Mouse (Mus musculus): ENCODE data around the gene Cyp2c68. TPM values are rescaled to one million over a fixed set of nuclear protein-coding genes. Genes with fewer than 3 reads are reported as not detected.
"Not testable (repeated sequence)": the region's sequence is repeated elsewhere in the genome, so short reads cannot be mapped to it uniquely, and the experiment has no call there.

The Cyp2c68 gene
- polyA plus RNA-seq, 1 experiment from 2014 or later: 0.51 TPM

- H3K9ac ChIP-seq (replicated peaks; ENCODE audit: low read depth, low read length); H3K27ac ChIP-seq (ENCODE audit: low read length); H3K4me1 ChIP-seq (ENCODE audit: control insufficient read depth, insufficient read depth, low read length); ATAC-seq (ENCODE audit: insufficient number of reproducible peaks, insufficient read depth, low FRiP score, low read depth); H3K9me3 ChIP-seq (ENCODE audit: control insufficient read depth, low read depth, low read length); H3K4me3 ChIP-seq (ENCODE audit: low read depth, low read length); H3K36me3 ChIP-seq (ENCODE audit: control insufficient read depth, insufficient read depth, low read length); H3K4me2 ChIP-seq (replicated peaks; ENCODE audit: low read depth, low read length); H3K27me3 ChIP-seq (ENCODE audit: control insufficient read depth, insufficient read depth, low read length): not testable (repeated sequence)
- WGBS: 87% methylated on average over 7 of the region's 7 CpGs
These were observed 96.3 kb downstream of the Cyp2c68 start for GRCm38 (mm10) chr19:39644551-39644950.

Other genes with a start within 250 kb of the Cyp2c68 start
- not detected in 2 replicates for gene Cyp2c39, start 230.2 kb downstream of the Cyp2c68 start, polyA plus RNA-seq (2014; fragmentation: Nextera tagmentation; extraction: Ambion mirVana)
- not detected in 2 replicates for gene Cyp2c67, start 92.0 kb downstream of the Cyp2c68 start, polyA plus RNA-seq (2014; fragmentation: Nextera tagmentation; extraction: Ambion mirVana)
- gene Cyp2c40, start 71.8 kb upstream of the Cyp2c68 start, polyA plus RNA-seq (2014; fragmentation: Nextera tagmentation; extraction: Ambion mirVana): not detected in 2 replicates
- not detected in 2 replicates for gene Cyp2c69, start 145.7 kb upstream of the Cyp2c68 start, polyA plus RNA-seq (2014; fragmentation: Nextera tagmentation; extraction: Ambion mirVana)